Mouse (Mus musculus): ENCODE data around the gene Nxph3. TPM values are rescaled to one million over a fixed set of nuclear protein-coding genes. Genes with fewer than 3 reads are reported as not detected.

The Nxph3 gene
- polyA plus RNA-seq (2021; fragmentation: Nextera tagmentation): 0.93 and 1.7 TPM in 2 replicates
- long read RNA-seq, experiment 1, partial matches to known transcripts: 0 of 2 reads
- long read RNA-seq, experiment 1, other reads (novel, unspliced or antisense): 2 of 2 reads
- long read RNA-seq, experiment 2: 0 reads

GRCm38 (mm10) chr11:95514298-95514861 lies at the start of gene Nxph3:
Gene Nxph3 (minus strand): TSS chr11:95514570.

Other genes starting within 250 kb of the Nxph3 start
- 47.0 and 47.4 TPM in 2 replicates for gene Kat7, start 204.3 kb downstream of the Nxph3 start, polyA plus RNA-seq (2021; fragmentation: Nextera tagmentation)
- gene Fam117a, start 177.6 kb downstream of the Nxph3 start, polyA plus RNA-seq (2021; fragmentation: Nextera tagmentation): 0.74 and 1.2 TPM in 2 replicates
- 93.4 and 96.9 TPM in 2 replicates for gene Slc35b1, start 129.9 kb downstream of the Nxph3 start, polyA plus RNA-seq (2021; fragmentation: Nextera tagmentation)
- gene Spop, start 100.5 kb downstream of the Nxph3 start, polyA plus RNA-seq (2021; fragmentation: Nextera tagmentation): 104 and 119 TPM in 2 replicates
- 2.2 and 2.3 TPM in 2 replicates for gene Ngfr, start 73.2 kb upstream of the Nxph3 start, polyA plus RNA-seq (2021; fragmentation: Nextera tagmentation)
- 199 and 225 TPM in 2 replicates for gene Phb, start 152.4 kb upstream of the Nxph3 start, polyA plus RNA-seq (2021; fragmentation: Nextera tagmentation)
- gene Zfp652, start 198.1 kb upstream of the Nxph3 start, polyA plus RNA-seq (2021; fragmentation: Nextera tagmentation): 4.1 and 9.2 TPM in 2 replicates
- not detected in 2 replicates for gene B130006D01Rik, start 209.0 kb upstream of the Nxph3 start, polyA plus RNA-seq (2021; fragmentation: Nextera tagmentation)